Mouse (Mus musculus) ovary, adult 10 weeks (tissue): ENCODE results near the gene Man1c1. TPM values are rescaled to one million over a fixed set of nuclear protein-coding genes. Genes with fewer than 3 reads are reported as not detected.

Experiments used
- polyA plus RNA-seq: library from polyadenylated mRNA; stranded (reverse); fragments of 350-450 nt; fragmentation: Illumina TruSeq; extraction: RNeasy Lipid Tissue Mini Kit (QIAGEN cat#74804); gene quantifications from one replicate; pipeline ENCODE4 v1.2.3, GENCODE M21; 2014

The Man1c1 gene
- polyA plus RNA-seq: 5.4 TPM

DNA sequence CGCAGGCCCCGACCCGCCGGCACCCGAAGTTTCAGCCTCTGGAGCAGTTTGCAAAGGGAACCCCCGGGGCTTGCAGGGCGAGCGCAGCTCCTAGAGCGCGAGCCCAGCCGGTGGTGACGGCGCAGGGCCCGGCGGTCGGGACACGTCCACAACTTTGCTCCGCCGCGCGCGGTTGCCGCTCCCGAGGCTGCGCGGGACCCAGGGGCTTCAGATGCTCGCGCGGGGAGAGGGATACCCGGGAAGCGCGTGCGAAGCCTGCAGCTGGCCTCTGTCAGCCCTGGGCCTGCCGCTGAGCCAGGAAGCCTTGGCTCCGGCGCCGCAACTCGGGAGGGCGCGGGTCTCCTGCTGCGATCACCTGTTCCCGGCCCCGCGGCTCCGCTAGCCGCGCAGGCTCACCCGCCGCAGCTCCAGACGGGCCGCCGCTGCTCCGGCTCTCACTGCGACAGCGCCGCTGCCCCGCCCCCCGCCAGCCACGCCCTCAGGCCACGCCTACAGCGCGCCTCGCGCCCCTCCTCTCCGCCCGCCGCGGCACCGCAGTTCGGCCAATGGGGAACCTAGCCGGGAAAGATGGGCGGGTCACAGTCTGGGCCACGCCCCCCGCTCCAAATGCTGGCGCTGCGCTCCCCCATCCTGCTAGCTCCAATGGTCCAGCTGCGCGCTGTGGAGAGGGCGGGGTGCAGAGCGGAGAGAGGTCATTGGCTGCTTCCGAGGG is at the start of gene Man1c1:
Gene Man1c1 (minus strand): TSS at position 456 of the 712 bp plus-strand sequence.

GRCm38 (mm10) chr4:134551494-134552316 is 152.4 kb downstream of the Man1c1 start, which contains the start of gene Selenon:
TSS of gene Selenon (minus strand) at chr4:134552166.

GRCm38 (mm10) chr4:134534932-134535786 is 168.9 kb downstream of the Man1c1 start, which contains the start of gene Mtfr1l:
TSS of gene Mtfr1l (minus strand) at chr4:134535387.

Other genes starting within 250 kb of the Man1c1 start
- 210 TPM for gene Stmn1, start 236.0 kb downstream of the Man1c1 start, polyA plus RNA-seq
- gene Paqr7, start 207.6 kb downstream of the Man1c1 start, polyA plus RNA-seq: 14.9 TPM
- gene Aunip, start 193.3 kb downstream of the Man1c1 start, polyA plus RNA-seq: 6.2 TPM
- 51.2 TPM for gene Mtfr1l, start 168.9 kb downstream of the Man1c1 start, polyA plus RNA-seq
- gene Selenon, start 152.1 kb downstream of the Man1c1 start, polyA plus RNA-seq: 6.8 TPM
- gene Ldlrap1, start 63.7 kb upstream of the Man1c1 start, polyA plus RNA-seq: 0.88 TPM
- 44.0 TPM for gene Maco1, start 149.1 kb upstream of the Man1c1 start, polyA plus RNA-seq
- 0.51 TPM for gene Rhd, start 160.2 kb upstream of the Man1c1 start, polyA plus RNA-seq
- gene Tmem50a, start 210.7 kb upstream of the Man1c1 start, polyA plus RNA-seq: 47.5 TPM
- 527 TPM for gene Rsrp1, start 219.3 kb upstream of the Man1c1 start, polyA plus RNA-seq
- 70.6 TPM for gene Syf2, start 226.6 kb upstream of the Man1c1 start, polyA plus RNA-seq